Mouse (Mus musculus): ENCODE measurements at regions not wholly inside any gene's neighbourhood (a gene's known extent, or its start where the extent isn't known, plus 50 kb on each side); places are given as distances from the start of the nearest gene placed in this dataset.

- TF ChIP-seq CTCF (IDR thresholded peaks at IDR 0.05; ENCODE audit: borderline replicate concordance, insufficient read depth, low read depth, low read length) (no peak), POLR2A (IDR thresholded peaks at IDR 0.05; ENCODE audit: borderline replicate concordance, insufficient read depth, low read length) (no peak)
These were observed 109.5 kb upstream of the Hs3st2 start for GRCm38 (mm10) chr7:121282154-121282553.
